Mouse (Mus musculus): ENCODE measurements around the gene Mc3r. TPM values are rescaled to one million over a fixed set of nuclear protein-coding genes. Genes with fewer than 3 reads are reported as not detected.
A peak's percentile ranks its signal among the peaks of the same experiment; 100 is the strongest.

Gene Mc3r
- total RNA-seq (2012; rRNA removed) (not detected in 2 replicates), total RNA-seq (2014; rRNA removed) (not detected in 2 replicates), polyA plus RNA-seq (2012; ENCODE audit: insufficient read length, low read depth) (not detected in 2 replicates)

- H3K9me3 ChIP-seq (replicated peaks; ENCODE audit: low read length) = no peaks in the 10 kb centered on the region
- H3K27ac ChIP-seq (ENCODE audit: insufficient read depth, low read depth) = no peak within 1 kb of the TSS
- peak; percentile 75 for DNase-seq (ENCODE audit: extremely low read depth)
- H3K4me2 ChIP-seq (ENCODE audit: insufficient read depth, low read depth, poor library complexity, severe bottlenecking) = peak within 1 kb of the TSS; percentile 11; the same call in 1 of the 2 replicates
- H3K9ac ChIP-seq (ENCODE audit: insufficient read depth, low read depth) = no peak within 1 kb of the TSS
- in situ Hi-C loops (cut with MboI; ENCODE audit: low pct_ligation_motif_present, low pct_unique_long_range_greater_than_20kb, low sequenced_read_pairs) = loop anchor here (5.0 kb wide), 1 partner anchor 79 kb away; no protein-coding TSS in a partner anchor
- TF ChIP-seq ETS1 (conservative IDR thresholded peaks at IDR 0.05; ENCODE audit: low read depth, low read length) = no peak
- no peak for TF ChIP-seq PAX5 (IDR thresholded peaks at IDR 0.05; ENCODE audit: low read length)
- no peak for TF ChIP-seq MEF2A (IDR thresholded peaks at IDR 0.05; ENCODE audit: borderline replicate concordance, low read depth, low read length)
- TF ChIP-seq NELFE (IDR thresholded peaks at IDR 0.05; ENCODE audit: low read depth, low read length) = peak; percentile 49; the same call in 1 of the 2 replicates
- TF ChIP-seq GABPA (IDR thresholded peaks at IDR 0.05; ENCODE audit: insufficient replicate concordance, low read depth, low read length) = no peak
- no peak for TF ChIP-seq KAT2A (IDR thresholded peaks at IDR 0.05; ENCODE audit: insufficient replicate concordance, low read length)
- TF ChIP-seq ZKSCAN1 (IDR thresholded peaks at IDR 0.05; ENCODE audit: borderline replicate concordance, low read depth, low read length) = no peak
- TF ChIP-seq MAZ (IDR thresholded peaks at IDR 0.05; ENCODE audit: low read depth, low read length) = no peak
- TF ChIP-seq ZC3H11A (IDR thresholded peaks at IDR 0.05; ENCODE audit: low read depth, low read length) = peak; percentile 73
- peak; percentile 79 for TF ChIP-seq RAD21 (IDR thresholded peaks at IDR 0.05; ENCODE audit: low read depth, low read length)
- TF ChIP-seq TCF12 (IDR thresholded peaks at IDR 0.05; ENCODE audit: low read depth, low read length) = 0 out of 2 replicates have a peak, but pooled peaks have one; percentile 23
- TF ChIP-seq SIN3A (IDR thresholded peaks at IDR 0.05; ENCODE audit: low read length) = no peak
- TF ChIP-seq BHLHE40 (IDR thresholded peaks at IDR 0.05; ENCODE audit: low read depth, low read length) = no peak
- TF ChIP-seq MYC (IDR thresholded peaks at IDR 0.05; ENCODE audit: low read depth, low read length) = no peak
- no peak for TF ChIP-seq E2F4 (IDR thresholded peaks at IDR 0.05; ENCODE audit: insufficient replicate concordance, low read depth, low read length)
- no peak for TF ChIP-seq ZMIZ1 (IDR thresholded peaks at IDR 0.05; ENCODE audit: low read depth, low read length)
- TF ChIP-seq UBTF (IDR thresholded peaks at IDR 0.05; ENCODE audit: low read depth, low read length) = no peak
- TF ChIP-seq JUN (IDR thresholded peaks at IDR 0.05; ENCODE audit: insufficient read depth, low read depth, low read length) = no peak
- TF ChIP-seq POLR2A (IDR thresholded peaks at IDR 0.05; ENCODE audit: low read depth, low read length) = no peak
- peak; percentile 13 to 89; a peak in 2 of 4 replicates for TF ChIP-seq CTCF (conservative IDR thresholded peaks at IDR 0.05 in 1 of 2, IDR thresholded peaks at IDR 0.05 in 1 of 2; ENCODE audit: low read depth in 2 of 2, low read length in 2 of 2)
- TF ChIP-seq USF1 (IDR thresholded peaks at IDR 0.05; ENCODE audit: low read depth, low read length) = no peak
- no peak for TF ChIP-seq HCFC1 (IDR thresholded peaks at IDR 0.05; ENCODE audit: low read depth, low read length)
- no peak for TF ChIP-seq ZNF384 (IDR thresholded peaks at IDR 0.05; ENCODE audit: low read depth, low read length)
- no peak for TF ChIP-seq MAX (IDR thresholded peaks at IDR 0.05; ENCODE audit: low read length)
- TF ChIP-seq CHD1 (IDR thresholded peaks at IDR 0.05; ENCODE audit: low read depth, low read length) = no peak
- no peak for TF ChIP-seq EP300 (IDR thresholded peaks at IDR 0.05; ENCODE audit: low read length)
- no peak for TF ChIP-seq NRF1 (IDR thresholded peaks at IDR 0.05; ENCODE audit: low read depth, low read length)
- no peak for TF ChIP-seq JUND (conservative IDR thresholded peaks at IDR 0.05; ENCODE audit: low read depth, low read length)
- peak; percentile 20; the same call in 1 of the 2 replicates for TF ChIP-seq ELF1 (IDR thresholded peaks at IDR 0.05; ENCODE audit: low read depth, low read length)
- no peak for TF ChIP-seq USF2 (conservative IDR thresholded peaks at IDR 0.05; ENCODE audit: low read depth, low read length)
- no peak for TF ChIP-seq RCOR1 (conservative IDR thresholded peaks at IDR 0.05; ENCODE audit: low read depth, low read length)
- TF ChIP-seq IRF4 (IDR thresholded peaks at IDR 0.05; ENCODE audit: low read depth, low read length) = peak; percentile 36; the same call in 1 of the 2 replicates
- TF ChIP-seq SMC3 (IDR thresholded peaks at IDR 0.05; ENCODE audit: low read depth, low read length) = peak; percentile 97
- TF ChIP-seq MAFK (IDR thresholded peaks at IDR 0.05; ENCODE audit: insufficient replicate concordance, low read length) = no peak
- TF ChIP-seq CHD2 (IDR thresholded peaks at IDR 0.05; ENCODE audit: low read length) = no peak
- TF ChIP-seq MXI1 (IDR thresholded peaks at IDR 0.05; ENCODE audit: low read depth, low read length) = no peak
- no peaks in the 10 kb centered on the region for H3K79me2 ChIP-seq (replicated peaks; ENCODE audit: control insufficient read depth, extremely low read depth, insufficient read depth, poor library complexity, severe bottlenecking)
- H3K4me3 ChIP-seq (replicated peaks in 1 of 3; ENCODE audit: low read depth in 2 of 3, low read length in 2 of 3, poor library complexity in 1 of 3) = no peak within 1 kb of the TSS
- dilution Hi-C loops (cut with MboI; ENCODE audit: extremely low pct_ligation_motif_present, extremely low pct_unique_long_range_greater_than_20kb, low sequenced_read_pairs) = no loop called here
- H3K27me3 ChIP-seq (replicated peaks) = peaks cover 57% of the 10 kb centered on the region
- H3K36me3 ChIP-seq (replicated peaks in 1 of 2; ENCODE audit: control insufficient read depth in 1 of 2, insufficient read depth in 1 of 2, low read length in 1 of 2) = no peaks in the 10 kb centered on the region
- peaks cover 6 to 8% of the 10 kb centered on the region in 2 experiments for H3K4me1 ChIP-seq (ENCODE audit: control insufficient read depth in 1 of 2, insufficient read depth in 2 of 2)
Observed at GRCm38 (mm10) chr2:172248106-172248764, at the start of gene Mc3r. TSS of gene Mc3r (plus strand) at chr2:172248492.
